Mouse (Mus musculus) cerebral cortex, adult 2 months (tissue): ENCODE measurements around the gene Siva1.

Experiments
- WGBS: fragments of 180-500 bp; shearing (Covaris S2); methylation state at CpG from one replicate; pipeline ENCODE4 v1.1.7; 2018; 5-methylcytosine and 5-hydroxymethylcytosine counted together

Gene Siva1

DNA sequence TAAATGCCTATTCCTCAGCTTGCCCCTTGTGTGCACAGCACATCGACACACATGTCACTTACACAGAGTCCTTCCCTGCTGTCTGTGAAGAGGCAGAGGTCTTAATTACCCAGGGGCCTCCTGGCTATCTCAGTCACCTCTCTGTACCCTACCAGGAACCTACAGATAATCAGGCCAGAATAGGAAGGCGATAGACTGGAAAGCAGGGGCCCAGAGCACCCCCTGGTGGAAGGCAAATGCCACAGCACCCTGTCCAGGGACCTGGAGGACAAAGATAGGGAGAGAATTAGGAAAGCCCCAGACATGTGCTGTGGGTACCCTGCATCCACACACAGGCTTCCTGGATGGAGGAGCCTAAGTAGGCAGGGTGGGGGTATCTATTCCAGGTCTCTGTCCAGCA is 20.7 kb upstream of the Siva1 start:
- WGBS: 31% methylated on average over 2 of the region's 2 CpGs

DNA sequence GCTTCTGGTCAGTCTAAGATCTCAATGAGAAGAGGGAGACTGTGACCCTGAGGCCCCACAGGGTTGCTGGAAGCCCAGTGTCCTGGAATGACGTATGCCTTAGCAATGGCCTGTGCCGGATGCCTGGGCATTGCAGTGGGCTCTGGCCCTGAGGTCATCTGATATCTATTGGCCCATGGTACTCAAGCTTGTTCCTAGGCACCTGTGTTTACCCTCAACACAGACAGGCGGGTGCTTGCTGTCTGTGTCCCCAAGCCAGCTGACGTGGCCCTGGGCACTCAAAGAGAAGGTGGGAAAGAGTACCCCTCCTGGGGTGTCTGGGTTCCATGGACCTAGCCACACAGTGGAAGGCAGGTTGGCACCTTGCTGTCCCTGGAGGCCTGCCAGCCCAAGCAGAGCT is 18.8 kb upstream of the Siva1 start:
- WGBS: 96% methylated on average over 4 of the region's 4 CpGs

DNA sequence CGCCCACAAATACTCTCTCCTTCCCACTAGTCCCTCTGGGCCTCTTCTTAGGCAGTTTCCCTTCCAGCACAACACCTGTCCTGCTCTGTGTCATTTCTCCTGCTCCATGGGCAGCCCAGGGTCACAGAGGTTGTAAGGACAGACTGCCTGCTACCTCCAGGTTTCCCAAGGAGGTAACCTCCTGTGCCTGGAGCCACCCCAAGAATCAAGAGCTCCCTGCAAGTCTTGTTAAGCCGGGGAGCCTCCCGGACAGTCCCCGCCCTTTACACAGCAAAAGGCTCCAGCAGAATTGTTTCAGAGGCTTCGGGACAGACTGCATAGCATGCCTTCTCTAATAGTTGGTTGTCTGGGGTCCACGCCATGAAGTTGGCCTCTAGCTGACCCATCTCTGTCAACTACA is 18.0 kb upstream of the Siva1 start:
- WGBS: 85% methylated on average over 6 of the region's 6 CpGs

DNA sequence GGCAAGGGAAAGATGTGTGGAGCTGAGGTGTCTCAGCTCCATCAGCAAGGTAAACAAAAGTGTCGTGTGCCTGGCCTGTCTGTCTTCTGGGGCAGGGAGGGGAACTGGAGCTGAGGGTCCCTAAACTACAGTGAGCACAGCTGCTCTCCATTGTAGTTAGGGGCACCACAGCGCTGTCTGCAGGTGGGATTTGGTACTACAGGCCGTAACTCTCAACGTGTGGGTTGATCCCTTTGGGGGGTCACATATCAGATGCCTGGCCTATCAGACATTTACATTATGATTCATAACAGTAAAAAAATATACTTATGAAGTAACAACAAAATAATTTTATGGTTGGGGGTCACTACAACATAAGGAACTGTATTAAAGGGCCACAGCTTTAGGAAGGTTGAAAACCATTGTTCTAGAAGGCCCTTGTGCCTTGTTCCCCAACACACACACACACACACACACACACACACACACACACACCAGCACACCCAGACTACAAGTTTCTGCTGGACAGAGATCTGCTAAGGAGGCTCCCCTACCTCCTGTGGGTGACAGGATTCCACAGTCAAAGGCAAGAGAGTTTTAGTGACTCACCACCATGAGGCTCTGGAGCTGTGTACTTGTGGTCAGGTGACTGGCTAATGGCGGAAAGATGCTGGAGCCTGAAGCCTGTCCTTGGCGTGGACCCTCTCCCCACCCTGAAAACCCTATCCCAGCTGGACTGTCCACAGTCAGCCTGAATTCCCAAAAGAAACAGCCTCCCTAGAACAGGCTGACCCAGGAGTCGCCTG is 17.2 kb upstream of the Siva1 start:
- WGBS: 75% methylated on average over 7 of the region's 7 CpGs

DNA sequence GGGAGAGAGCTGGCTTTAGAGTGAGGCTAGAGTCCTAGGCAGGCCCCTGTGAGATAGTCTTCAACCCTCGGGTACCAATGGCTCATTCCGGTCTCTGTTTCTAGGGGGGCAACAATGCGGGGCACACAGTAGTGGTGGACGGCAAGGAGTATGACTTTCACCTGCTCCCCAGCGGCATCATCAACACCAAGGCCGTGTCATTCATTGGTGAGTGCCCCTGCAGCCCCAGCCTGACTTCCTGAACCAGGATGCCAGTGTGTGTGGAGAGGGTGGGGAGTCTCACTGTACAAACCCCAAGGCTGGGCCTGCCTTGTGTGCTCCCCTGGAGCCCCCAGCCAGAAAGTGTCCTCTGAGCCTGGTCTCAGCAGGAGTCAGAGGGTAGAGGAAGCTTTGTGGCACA is 16.3 kb upstream of the Siva1 start:
- WGBS: 83% methylated on average over 6 of the region's 6 CpGs

DNA sequence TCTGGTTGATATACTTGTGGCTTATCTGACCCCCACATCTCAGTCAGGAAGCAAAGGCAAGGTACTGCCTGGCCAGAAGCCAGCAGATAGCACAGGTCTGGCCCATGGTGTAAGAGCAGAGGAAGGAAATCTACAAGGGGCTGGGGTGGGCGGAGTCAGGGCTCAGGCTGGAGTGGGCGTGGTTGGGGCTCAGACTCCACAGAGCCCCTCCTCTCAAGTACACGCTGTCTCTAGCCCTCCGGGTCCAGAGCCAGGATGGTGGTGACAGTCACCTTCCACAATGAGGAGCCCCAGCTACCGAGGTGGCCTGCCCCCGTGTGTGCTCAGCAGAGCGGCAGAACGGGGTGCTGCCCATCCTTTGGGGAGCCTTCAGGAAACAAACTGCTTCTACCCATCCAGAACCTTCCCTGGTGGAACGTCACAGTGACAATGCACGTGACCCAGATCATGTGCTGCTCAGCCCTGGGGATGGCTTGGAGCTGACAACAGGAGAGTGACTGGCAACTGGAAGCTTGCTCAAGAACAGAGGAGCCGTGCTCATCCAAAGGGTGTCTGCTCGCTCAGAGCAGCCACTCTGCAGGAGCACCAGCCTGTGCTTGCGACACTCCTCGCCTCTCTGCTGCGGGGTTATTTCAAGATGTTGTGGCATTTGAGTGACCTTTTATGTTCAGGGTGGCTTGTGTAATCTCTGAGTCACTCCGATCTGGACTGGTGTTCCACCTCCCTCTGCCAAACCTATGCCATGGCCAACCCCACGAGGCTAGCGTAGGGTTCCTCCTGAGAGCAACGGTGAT is 15.4 kb upstream of the Siva1 start:
- 27% methylated on average over 19 of the region's 19 CpGs for WGBS

DNA sequence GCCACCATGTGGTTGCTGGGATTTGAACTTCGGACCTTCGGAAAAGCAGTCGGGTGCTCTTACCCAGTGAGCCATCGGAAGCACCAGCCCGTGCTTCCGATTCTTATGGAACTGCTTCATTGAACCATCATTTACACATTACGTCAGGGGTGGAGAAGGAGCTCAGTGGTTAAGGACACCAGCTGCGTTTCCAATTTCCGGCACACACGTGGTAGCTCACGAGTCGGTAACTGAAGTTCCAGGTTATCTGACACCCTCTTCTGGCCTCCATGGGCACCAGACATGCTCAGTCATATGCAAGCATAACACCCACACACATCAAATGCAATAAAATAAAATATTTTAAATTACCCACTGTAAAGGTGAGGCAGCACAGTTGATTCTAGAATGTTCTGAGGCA is 14.4 kb upstream of the Siva1 start:
- WGBS: 96% methylated on average over 12 of the region's 12 CpGs

DNA sequence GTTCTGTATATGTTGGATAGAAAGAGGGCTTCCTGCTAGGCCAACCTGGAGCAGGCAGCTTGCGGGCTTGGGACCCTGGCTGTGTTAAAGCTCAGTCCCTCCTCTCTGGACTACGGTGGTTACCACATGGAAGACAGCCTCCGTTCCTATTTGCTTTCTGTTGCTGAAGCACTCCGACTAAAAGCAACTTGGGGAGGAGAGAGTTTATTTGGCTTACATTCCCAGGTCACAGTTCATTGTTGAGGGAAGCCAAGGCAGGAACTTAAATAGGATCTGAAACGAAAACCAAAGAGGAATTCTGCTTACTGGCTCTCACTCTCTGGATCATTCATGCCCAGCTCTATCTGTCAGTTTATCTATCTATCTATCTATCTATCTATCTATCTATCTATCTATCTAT is 13.7 kb upstream of the Siva1 start:
- 81% methylated on average over 5 of the region's 5 CpGs for WGBS

DNA sequence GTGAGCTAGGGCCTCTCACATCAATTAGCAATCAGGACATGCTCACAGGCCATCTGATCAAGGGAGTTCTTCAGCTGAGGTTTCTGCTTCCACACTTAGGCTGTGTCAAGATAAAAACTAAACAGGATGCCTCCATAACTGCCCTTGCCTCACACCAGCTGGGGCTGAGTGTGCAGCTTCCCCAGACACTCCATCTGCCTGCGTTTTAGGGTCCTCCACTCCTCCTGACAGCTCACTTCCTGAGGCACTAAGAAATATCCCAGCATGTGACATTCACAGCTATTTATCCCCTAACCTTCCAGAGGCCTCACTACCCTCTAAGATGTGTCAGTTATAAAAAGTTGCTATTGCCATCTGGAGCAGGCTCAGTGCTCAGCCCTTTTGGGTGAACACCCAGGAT is 13.0 kb upstream of the Siva1 start:
- 66% methylated on average over 1 of the region's 1 CpGs for WGBS

DNA sequence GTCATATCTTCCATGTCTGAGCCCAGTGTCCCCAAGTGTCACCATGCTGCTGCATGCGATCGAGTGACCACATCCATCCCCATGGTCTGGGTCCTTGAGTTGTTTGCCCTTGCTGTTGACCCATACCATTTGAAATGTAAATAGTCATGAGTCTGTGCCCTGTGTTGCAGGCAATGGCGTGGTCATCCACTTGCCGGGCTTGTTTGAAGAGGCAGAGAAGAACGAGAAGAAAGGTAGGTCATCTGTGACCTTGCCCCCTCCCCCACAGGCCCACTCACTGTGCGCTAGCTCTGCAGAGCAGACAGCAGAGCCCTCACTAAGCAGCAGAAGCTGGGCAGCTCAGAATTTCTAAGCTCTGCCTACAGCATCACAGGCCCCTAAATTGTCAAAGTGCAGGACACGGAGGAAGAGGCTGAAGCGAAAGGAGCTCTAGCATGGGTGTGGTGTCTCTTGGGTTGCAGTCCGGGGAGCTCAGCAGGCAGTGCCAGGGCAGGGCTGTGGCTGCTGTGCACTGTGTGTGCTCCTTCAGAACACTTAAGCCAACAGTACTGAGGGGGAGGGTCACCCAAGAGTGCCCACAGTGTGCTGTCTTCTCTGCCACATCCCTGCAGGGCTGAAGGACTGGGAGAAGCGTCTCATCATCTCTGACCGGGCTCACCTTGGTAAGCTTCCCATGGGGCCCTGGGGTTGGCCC is 12.2 kb upstream of the Siva1 start:
- 82% methylated on average over 11 of the region's 11 CpGs for WGBS

DNA sequence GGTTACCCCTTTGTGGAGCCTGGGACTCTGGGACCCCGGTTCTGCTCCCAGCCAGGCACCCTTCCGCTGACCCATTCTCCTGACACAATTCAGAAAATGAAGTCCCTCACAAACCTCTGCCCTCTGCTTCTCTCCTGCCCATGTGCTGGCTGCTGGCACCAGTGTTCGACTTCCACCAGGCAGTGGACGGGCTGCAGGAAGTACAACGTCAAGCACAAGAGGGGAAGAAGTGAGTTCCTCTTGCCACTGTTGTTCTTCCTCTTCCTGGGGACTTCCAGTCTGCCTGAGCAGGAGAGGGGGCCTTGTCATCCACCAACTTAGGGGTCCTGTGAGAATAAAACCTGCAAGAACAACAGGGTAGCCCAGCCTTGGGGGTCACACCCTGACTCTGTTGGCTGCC is 11.6 kb upstream of the Siva1 start:
- whole genome bisulfite sequencing: 85% methylated on average over 5 of the region's 5 CpGs

DNA sequence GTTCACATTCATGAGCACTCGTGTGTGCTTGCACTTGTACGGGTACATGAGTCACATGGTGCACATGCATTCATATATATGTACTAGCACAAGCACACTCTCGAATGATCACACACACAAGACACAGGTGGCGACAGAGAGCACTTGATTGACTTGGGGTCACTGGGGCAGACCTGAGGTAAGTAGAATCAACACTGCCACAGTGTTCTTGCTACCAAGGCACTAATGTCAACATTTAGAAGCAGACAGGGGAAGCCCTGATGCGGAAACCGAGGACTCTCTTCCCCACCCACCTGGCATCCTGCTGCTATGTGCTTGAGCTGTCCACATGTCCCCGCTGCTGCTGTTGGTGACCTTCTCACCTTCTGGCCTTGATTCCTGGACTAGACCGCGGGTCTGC is 10.8 kb upstream of the Siva1 start:
- WGBS: 82% methylated on average over 9 of the region's 9 CpGs

DNA sequence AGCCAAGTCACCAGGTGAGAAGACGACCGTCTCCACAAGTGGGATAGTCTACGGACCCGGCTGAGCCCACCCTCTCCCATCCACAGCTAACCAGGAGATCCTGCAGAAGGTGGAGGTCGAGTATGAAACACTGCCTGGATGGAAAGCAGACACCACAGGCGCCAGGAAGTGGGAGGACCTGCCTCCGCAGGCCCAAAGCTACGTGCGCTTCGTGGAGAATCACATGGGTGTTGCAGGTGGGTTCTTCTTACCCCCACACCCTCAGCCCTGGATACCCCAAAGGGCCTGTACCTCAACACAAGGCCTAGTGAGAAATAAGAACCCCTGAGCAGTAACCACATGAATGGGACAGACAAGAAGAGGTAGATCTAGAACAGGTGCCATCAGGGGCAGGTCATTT is 5.0 kb upstream of the Siva1 start:
- 88% methylated on average over 10 of the region's 10 CpGs for WGBS

DNA sequence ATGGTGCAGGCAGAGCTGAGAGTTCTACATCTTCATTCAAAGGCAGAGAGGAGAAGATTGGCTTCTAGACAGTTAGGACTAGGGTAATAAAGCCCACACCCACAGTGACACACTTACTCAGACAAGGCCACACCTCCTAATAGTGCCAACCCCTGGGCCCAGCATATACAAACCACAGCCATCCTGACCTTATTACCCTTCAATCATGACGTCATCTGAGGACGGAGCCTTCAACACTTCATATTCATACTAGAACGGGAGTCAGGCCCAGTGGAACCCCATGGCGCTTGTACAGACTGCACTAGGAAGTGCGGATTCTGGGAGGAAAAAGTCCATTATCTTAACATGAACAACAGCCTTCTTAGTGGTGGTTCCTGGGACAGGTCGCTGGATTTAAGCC is 1.4 kb upstream of the Siva1 start:
- WGBS: 94% methylated on average over 6 of the region's 6 CpGs

DNA sequence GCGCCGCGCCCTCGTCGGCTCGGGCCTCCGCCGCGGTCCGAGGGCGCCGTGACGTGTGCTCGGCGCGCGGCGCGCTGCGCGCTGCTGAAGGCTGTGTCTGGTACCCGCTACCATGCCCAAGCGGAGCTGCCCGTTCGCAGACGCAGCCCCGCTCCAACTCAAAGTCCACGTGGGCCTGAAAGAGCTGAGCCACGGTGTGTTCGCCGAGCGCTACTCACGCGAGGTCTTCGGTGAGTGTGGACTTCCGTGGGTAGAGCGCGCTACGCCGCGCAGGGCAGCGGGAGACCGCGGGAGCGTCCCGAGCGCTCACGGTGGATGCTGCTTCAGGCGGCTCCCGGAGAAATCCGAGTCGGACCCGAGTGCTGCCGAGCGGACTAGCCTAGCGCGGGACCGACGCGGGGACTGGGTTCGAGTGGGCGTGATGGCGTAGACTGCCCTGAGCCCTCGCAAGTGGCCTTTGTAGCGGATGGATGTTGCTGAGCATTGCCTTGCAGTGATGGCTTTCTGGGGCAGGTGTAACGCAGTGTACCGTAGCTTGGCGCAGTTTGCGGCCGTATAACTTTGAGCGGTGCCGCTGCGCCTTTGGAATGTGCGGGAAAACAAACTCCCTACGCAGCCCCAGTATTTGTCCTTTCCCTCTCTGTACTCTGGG is 502 bp downstream of the Siva1 start:
- WGBS: under 1% methylated on average over 75 of the region's 75 CpGs

DNA sequence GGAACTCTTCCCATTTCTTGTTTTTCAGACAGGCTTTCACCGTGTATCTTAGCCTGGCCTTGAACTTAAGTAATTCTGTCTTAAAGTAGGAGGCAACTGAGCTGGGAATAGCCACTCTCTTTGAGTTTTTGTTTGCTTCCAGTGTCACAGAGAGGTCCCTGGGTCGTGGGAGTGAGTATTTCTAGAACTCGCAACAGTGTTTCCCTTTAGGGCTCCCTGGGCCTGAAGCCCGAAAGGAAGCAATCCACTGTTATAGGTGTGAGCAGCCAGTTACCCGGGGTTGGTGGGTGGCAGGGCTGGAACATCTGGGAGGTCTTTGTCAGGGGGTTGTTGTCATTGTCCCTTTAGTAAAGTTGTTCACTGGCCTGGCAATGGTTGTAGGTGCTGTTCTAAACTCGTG is 1.7 kb downstream of the Siva1 start:
- WGBS: 53% methylated on average over 6 of the region's 6 CpGs

DNA sequence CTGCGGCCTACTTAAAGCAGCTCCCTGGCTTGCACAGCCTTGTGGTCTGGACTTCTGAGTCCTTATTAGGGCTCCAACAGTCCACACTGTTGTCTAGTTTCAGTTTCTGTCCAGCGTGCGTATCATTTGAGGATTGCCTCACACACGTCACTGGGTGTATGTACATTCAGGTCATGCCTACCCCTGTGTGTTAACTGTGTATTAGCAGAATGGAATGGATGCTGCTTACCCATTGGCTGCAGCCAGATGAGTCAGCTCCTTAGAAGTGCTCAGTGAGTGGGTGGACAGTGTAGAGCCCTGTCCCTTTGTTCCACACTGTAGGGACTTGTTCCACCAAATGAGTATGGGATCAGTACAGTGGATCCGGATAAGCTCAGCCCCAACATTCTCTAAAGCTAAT is 3.6 kb downstream of the Siva1 start:
- 74% methylated on average over 5 of the region's 5 CpGs for WGBS

DNA sequence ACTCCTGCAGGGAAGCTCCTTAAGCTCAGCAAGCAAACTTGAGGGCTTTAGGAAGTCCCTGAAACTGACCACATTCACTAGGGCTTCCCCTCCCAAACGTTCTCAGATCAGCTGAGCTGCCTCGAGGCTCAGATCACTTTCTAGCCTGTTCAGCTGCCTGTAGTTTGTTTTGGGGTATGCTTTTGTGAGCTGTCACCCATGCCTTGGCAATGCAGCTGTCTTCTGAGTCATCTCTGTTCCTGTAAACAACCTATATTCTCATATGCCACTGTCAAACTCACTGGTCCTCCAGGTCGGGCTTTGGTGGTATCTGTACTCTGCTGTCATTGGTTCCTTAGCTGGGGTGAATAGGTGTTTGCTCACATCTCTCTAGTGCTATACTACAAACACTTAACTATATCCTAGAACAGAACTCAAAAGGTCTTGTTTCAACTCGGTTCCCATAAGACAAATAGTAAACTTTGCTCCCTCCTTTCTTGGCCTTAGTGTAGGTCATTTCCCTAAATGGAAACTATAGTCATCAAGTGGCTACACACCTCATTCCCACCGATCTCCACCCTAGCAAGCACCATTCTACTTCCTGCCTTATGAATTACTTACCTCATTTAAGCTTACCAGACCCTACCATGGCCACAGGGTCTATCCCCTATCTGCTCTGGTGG is 7.4 kb downstream of the Siva1 start:
- WGBS: 56% methylated on average over 5 of the region's 5 CpGs

DNA sequence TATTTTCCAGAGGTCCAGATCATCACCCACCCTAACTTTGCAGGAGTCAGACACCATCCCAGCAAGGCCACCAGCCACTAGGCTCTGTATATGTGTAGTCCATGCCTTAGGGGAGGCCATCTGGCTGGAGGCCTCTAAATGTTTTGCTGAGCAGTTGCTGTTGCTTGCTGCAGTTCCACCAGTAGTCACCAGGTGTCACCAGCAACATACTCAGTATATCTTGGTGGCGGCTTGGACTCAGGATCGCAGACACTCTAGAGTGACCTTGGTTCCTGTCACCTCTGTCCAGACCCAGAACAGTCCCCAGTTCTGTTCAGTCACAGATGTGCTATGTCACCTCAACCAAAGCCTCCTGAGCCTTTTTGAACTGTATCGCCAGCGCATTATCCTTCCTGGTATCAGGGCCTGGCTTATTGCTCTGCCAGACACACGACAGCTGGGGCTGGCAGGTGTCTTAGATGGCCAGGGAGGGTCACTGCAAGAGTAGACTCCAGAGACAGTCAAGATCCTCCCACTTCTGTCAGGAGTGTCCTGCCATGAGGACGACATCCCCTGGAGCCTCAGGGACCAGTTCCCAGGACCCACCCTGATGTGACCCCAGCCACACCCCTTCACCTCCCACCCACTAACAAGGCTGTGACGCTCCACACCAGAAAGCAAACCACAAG is 8.8 kb downstream of the Siva1 start:
- 44% methylated on average over 7 of the region's 7 CpGs for WGBS

DNA sequence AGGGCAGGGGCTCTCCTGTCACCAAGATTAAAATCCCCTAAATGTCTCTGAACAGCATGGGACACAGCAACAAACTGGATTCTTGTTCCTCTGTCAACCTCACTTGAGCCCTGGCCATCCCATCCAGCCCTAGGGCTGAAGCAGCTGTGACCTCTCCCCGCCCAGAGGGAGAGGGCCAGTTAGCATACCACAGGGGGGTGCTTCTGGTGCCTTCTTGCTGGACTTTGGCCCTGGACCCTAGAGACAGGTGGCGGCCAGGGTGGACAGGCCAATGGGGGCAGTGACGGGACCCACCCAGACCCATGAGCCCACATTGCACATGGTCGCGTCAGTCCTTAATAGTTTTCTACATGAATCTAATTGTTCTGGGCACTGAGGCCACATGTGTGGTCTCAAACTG is 9.6 kb downstream of the Siva1 start:
- 96% methylated on average over 5 of the region's 5 CpGs for WGBS

DNA sequence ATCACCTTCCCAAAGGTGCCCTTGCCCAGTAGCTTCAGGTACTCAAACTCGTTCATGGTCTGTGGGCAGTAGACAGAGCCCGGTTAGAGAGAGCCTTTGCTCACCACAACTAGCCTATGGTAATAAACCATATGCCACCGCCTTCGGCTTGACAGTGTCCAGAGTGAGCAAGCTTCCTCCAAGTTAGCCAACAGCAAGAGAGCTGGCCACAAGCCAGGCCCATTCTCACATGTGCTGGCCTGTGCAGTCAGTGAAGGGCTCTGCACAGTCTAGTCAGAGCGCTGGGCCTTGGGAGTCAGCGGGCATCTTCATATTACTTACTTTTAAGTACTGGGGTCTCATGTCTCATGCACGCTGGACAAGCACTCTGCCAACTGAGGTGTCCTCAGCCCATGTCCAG is 14.1 kb downstream of the Siva1 start:
- 70% methylated on average over 7 of the region's 7 CpGs for WGBS
